In the genomic region with DNA sequence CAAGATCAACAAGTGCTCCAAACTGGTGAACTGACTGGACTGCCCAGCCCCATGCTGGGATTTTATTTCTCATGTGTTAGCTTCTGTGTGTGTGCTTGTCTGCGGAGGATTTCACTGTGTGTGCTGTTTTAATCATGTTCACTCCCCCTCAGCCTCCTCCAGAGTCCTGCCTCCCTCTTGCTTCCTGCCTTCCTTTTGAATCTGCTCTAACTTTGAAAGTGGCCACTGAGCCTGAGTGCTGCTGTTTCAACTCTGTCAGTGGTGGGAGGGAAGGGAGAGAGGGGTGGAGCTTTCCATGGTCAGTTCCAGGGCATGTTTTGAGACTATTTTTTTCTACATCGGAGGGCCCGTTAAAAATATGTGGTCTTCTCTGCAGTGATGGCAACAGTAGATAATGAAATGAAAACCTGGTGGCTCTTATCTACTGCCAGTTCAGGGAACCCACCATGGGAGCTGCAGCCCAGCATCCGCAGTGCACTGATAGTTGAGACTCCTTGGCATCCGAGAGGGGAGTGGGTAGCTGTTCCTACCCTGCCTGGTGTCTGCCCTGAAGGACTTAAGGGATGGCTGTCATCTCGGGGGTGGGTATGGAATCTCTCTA, we compare ENCODE assay signal across 27 mouse cellular contexts.
DNase-seq lines count a peak whose midpoint lies in the region; ATAC-seq and TF ChIP-seq lines count a peak whose summit lies in the region.
"Had no signal": no experiment of that assay in that cellular context is flagged by ENCODE, and none has a peak within 500 bp of the region (broad histone marks: within the 10 kb centered on the region; RNA-seq: fewer than 3 reads in every experiment).

No protein-coding gene starts in this region.

- no peaks in the 10 kb centered on the region for H3K9me3 ChIP-seq in kidney, embryonic 16.5 days (ENCODE audit: low read length)
- H3K9me3 ChIP-seq in liver, embryonic 14.5 days (ENCODE audit: control insufficient read depth, low read length) = no peaks in the 10 kb centered on the region
- no peaks in the 10 kb centered on the region for H3K9me3 ChIP-seq in forebrain, embryonic 10.5 days
- H3K9me3 ChIP-seq in forebrain, postnatal 0 days (ENCODE audit: low read length) = no peaks in the 10 kb centered on the region
- H3K9me3 ChIP-seq: heart, embryonic 12.5 days; hindbrain, embryonic 10.5 days; midbrain, embryonic 12.5 days; stomach, embryonic 15.5 days had no signal

- no peak for TF ChIP-seq CTCF in kidney, adult 2 months (conservative IDR thresholded peaks at IDR 0.05; ENCODE audit: insufficient read depth, insufficient read length, low read depth, low read length)
- no peak for TF ChIP-seq CTCF in liver, embryonic 14.5 days (IDR thresholded peaks at IDR 0.05; ENCODE audit: low read depth)
- no peak for TF ChIP-seq CTCF in heart, adult 2 months (IDR thresholded peaks at IDR 0.05)
- no peak for TF ChIP-seq CTCF in forebrain, postnatal 0 days (IDR thresholded peaks at IDR 0.05; ENCODE audit: low read depth)

- no peak for TF ChIP-seq EP300 in liver, embryonic 14.5 days (IDR thresholded peaks at IDR 0.05; ENCODE audit: low read depth)
- TF ChIP-seq EP300 in heart, adult 2 months (IDR thresholded peaks at IDR 0.05; ENCODE audit: insufficient read depth, low read depth, low read length) = no peak

- ATAC-seq in kidney, embryonic 16.5 days (ENCODE audit: low FRiP score, low TSS enrichment) = peak; percentile 55
- ATAC-seq in liver, embryonic 14.5 days (ENCODE audit: insufficient read depth) = no peak
- ATAC-seq in forebrain, postnatal 0 days = no peak
- ATAC-seq: forebrain, embryonic 14.5 days; hindbrain, postnatal 0 days had no signal

- no peak for DNase-seq in kidney, adult 2 months
- DNase-seq in 416B (ENCODE audit: low read depth) (peak; percentile 89), MEL-GATA-1-ER (ENCODE audit: extremely low read depth, low read depth) (peak; percentile 54)
- DNase-seq in liver, embryonic 14.5 days (ENCODE audit: low read depth in 3 of 3, low spot score in 3 of 3) = peak in 2 of 3 experiments; percentile 53 to 68
- DNase-seq in heart, adult 2 months = no peak
- DNase-seq in forebrain, embryonic 10.5 days (ENCODE audit: extremely low spot score, low spot score) = no peak
- no peak for DNase-seq in forebrain, postnatal 0 days
- DNase-seq: adrenal gland, postnatal 36 days; cerebellum, adult 11 months; cerebellum, adult 9-11 months; gastrocnemius, postnatal 14 days; heart, adult 11 months; heart, postnatal 10 days; kidney, adult 11 months; kidney, postnatal 36 days; layer of hippocampus, postnatal 36 days; lung, adult 2 months; lung, postnatal 4 days; thymus, postnatal 36 days had no signal

- no peak overlapping the region for H3K9ac ChIP-seq in kidney, embryonic 16.5 days (replicated peaks; ENCODE audit: low read length)
- no peak overlapping the region; the same call in 1 of the 2 replicates for H3K9ac ChIP-seq in liver, embryonic 14.5 days (replicated peaks)
- no peak overlapping the region for H3K9ac ChIP-seq in heart, adult 2 months (ENCODE audit: low read depth, low read length)
- H3K9ac ChIP-seq in forebrain, postnatal 0 days = no peak overlapping the region
- H3K9ac ChIP-seq: heart, embryonic 12.5 days; midbrain, embryonic 12.5 days; stomach, embryonic 15.5 days had no signal

- 0 out of 2 replicates have a peak overlapping the region, but pooled peaks have one; percentile 15 for H3K27ac ChIP-seq in kidney, embryonic 16.5 days (ENCODE audit: low read length)
- no peak overlapping the region for H3K27ac ChIP-seq in kidney, adult 2 months (ENCODE audit: insufficient read depth, low read depth, low read length)
- H3K27ac ChIP-seq in liver, embryonic 14.5 days = peak overlapping the region; percentile 55
- no peak overlapping the region for H3K27ac ChIP-seq in heart, adult 2 months
- H3K27ac ChIP-seq in forebrain, embryonic 10.5 days = no peak overlapping the region
- H3K27ac ChIP-seq in forebrain, postnatal 0 days (ENCODE audit: low read depth, low read length) = no peak overlapping the region
- H3K27ac ChIP-seq: hindbrain, embryonic 10.5 days; hindbrain, postnatal 0 days; midbrain, embryonic 12.5 days; stomach, embryonic 15.5 days had no signal

- intact Hi-C loops in heart, adult 2 months (cut with DNase I) = loop anchor here (10.0 kb wide), 1 partner anchor 290 kb away; a partner anchor contains a TSS

- H3K4me2 ChIP-seq in kidney, embryonic 16.5 days (replicated peaks; ENCODE audit: low read depth, low read length) = no peak overlapping the region
- peak overlapping the region; percentile 20; the same call in 1 of the 2 replicates for H3K4me2 ChIP-seq in liver, embryonic 14.5 days (ENCODE audit: low read depth)
- no peak overlapping the region for H3K4me2 ChIP-seq in forebrain, postnatal 0 days (ENCODE audit: low read depth)
- H3K4me2 ChIP-seq: heart, embryonic 12.5 days; midbrain, embryonic 12.5 days; stomach, embryonic 15.5 days had no signal

- no peaks in the 10 kb centered on the region for H3K27me3 ChIP-seq in kidney, embryonic 16.5 days (ENCODE audit: insufficient read depth, low read length)
- no peaks in the 10 kb centered on the region for H3K27me3 ChIP-seq in kidney, adult 2 months (replicated peaks; ENCODE audit: control insufficient read depth, insufficient read depth, low read length)
- no peaks in the 10 kb centered on the region for H3K27me3 ChIP-seq in liver, embryonic 14.5 days (ENCODE audit: control insufficient read depth, insufficient read depth, low read length)
- H3K27me3 ChIP-seq in heart, adult 2 months (ENCODE audit: control insufficient read depth, insufficient read depth, low read length) = no peaks in the 10 kb centered on the region
- no peaks in the 10 kb centered on the region for H3K27me3 ChIP-seq in forebrain, embryonic 10.5 days (ENCODE audit: poor library complexity, severe bottlenecking)
- H3K27me3 ChIP-seq in forebrain, postnatal 0 days (ENCODE audit: insufficient read depth, low read length) = no peaks in the 10 kb centered on the region
- H3K27me3 ChIP-seq: CH12.LX; heart, embryonic 12.5 days; midbrain, embryonic 12.5 days; stomach, embryonic 15.5 days had no signal

- TF ChIP-seq POLR2A in kidney, adult 2 months (IDR thresholded peaks at IDR 0.05; ENCODE audit: low read depth, low read length) = no peak
- no peak for TF ChIP-seq POLR2A in heart, adult 2 months (IDR thresholded peaks at IDR 0.05; ENCODE audit: insufficient read depth, low read depth, low read length)

- H3K36me3 ChIP-seq in kidney, embryonic 16.5 days (ENCODE audit: insufficient read depth, low read length) = no peaks in the 10 kb centered on the region
- no peaks in the 10 kb centered on the region for H3K36me3 ChIP-seq in kidney, adult 2 months (ENCODE audit: control insufficient read depth, insufficient read depth, low read length)
- H3K36me3 ChIP-seq in liver, embryonic 14.5 days (replicated peaks; ENCODE audit: control insufficient read depth, insufficient read depth, low read depth) = no peaks in the 10 kb centered on the region
- H3K36me3 ChIP-seq in heart, adult 2 months (ENCODE audit: control insufficient read depth, insufficient read depth, low read length) = no peaks in the 10 kb centered on the region
- no peaks in the 10 kb centered on the region for H3K36me3 ChIP-seq in forebrain, embryonic 10.5 days (replicated peaks)
- H3K36me3 ChIP-seq in forebrain, postnatal 0 days (ENCODE audit: insufficient read depth) = no peaks in the 10 kb centered on the region; the same call in 1 of the 2 replicates
- H3K36me3 ChIP-seq: heart, embryonic 12.5 days; hindbrain, embryonic 10.5 days; midbrain, embryonic 12.5 days; stomach, embryonic 15.5 days had no signal

- 28% methylated on average over 6 of the region's 6 CpGs for WGBS in kidney, embryonic 16.5 days
- 59% methylated on average over 6 of the region's 6 CpGs for WGBS in kidney, adult 2 months
- WGBS in liver, embryonic 14.5 days (ENCODE audit: insufficient replicate concordance) = 10% methylated on average over 6 of the region's 6 CpGs
- WGBS in heart, adult 2 months = 45% methylated on average over 6 of the region's 6 CpGs
- 79% methylated on average over 6 of the region's 6 CpGs for WGBS in forebrain, embryonic 10.5 days
- 76% methylated on average over 6 of the region's 6 CpGs for WGBS in forebrain, postnatal 0 days

- no peak overlapping the region for H3K4me3 ChIP-seq in kidney, embryonic 16.5 days (ENCODE audit: low read length)
- H3K4me3 ChIP-seq in kidney, adult 2 months (ENCODE audit: insufficient read depth, low read depth, low read length) = no peak overlapping the region
- H3K4me3 ChIP-seq in liver, embryonic 14.5 days (ENCODE audit: insufficient read depth in 1 of 2, low read depth in 2 of 2, low read length in 2 of 2) = no peak overlapping the region
- H3K4me3 ChIP-seq in heart, adult 2 months = no peak overlapping the region
- H3K4me3 ChIP-seq in forebrain, embryonic 10.5 days = no peak overlapping the region
- H3K4me3 ChIP-seq in forebrain, postnatal 0 days (ENCODE audit: low read depth, low read length) = no peak overlapping the region
- H3K4me3 ChIP-seq: heart, embryonic 12.5 days; hindbrain, embryonic 10.5 days; midbrain, embryonic 12.5 days; stomach, embryonic 15.5 days had no signal

- H3K79me2 ChIP-seq in heart, adult 2 months (replicated peaks; ENCODE audit: control insufficient read depth, insufficient read depth, low read length) = no peaks in the 10 kb centered on the region

- H3K4me1 ChIP-seq in kidney, embryonic 16.5 days (ENCODE audit: insufficient read depth, low read length) = peaks cover 9% of the 10 kb centered on the region
- H3K4me1 ChIP-seq in kidney, adult 2 months (ENCODE audit: control insufficient read depth, insufficient read depth, low read length) = no peaks in the 10 kb centered on the region
- peaks cover 38 to 43% of the 10 kb centered on the region in 2 experiments for H3K4me1 ChIP-seq in liver, embryonic 14.5 days (replicated peaks; ENCODE audit: control insufficient read depth in 2 of 2, insufficient read depth in 2 of 2, low read length in 1 of 2)
- no peaks in the 10 kb centered on the region for H3K4me1 ChIP-seq in heart, adult 2 months (ENCODE audit: control insufficient read depth, insufficient read depth, low read length)
- H3K4me1 ChIP-seq in forebrain, embryonic 10.5 days = peaks cover 11% of the 10 kb centered on the region; the same call in 1 of the 2 replicates
- no peaks in the 10 kb centered on the region for H3K4me1 ChIP-seq in forebrain, postnatal 0 days (ENCODE audit: insufficient read depth)
- H3K4me1 ChIP-seq: hindbrain, embryonic 10.5 days; midbrain, embryonic 12.5 days had no signal

Comparison
In these comparisons a context has a peak if more than half of its experiments do, and no peak if none do; other contexts are left out.
1. H3K27ac ChIP-seq: peak in kidney, embryonic 16.5 days (single experiment) and liver, embryonic 14.5 days (single experiment); none in kidney, adult 2 months (single experiment), heart, adult 2 months (single experiment), forebrain, embryonic 10.5 days (single experiment) and forebrain, postnatal 0 days (single experiment).
2. DNase-seq: peak in 416B (single experiment), MEL-GATA-1-ER (single experiment) and liver, embryonic 14.5 days (2 of 3); none in kidney, adult 2 months (single experiment), heart, adult 2 months (0 of 2), forebrain, embryonic 10.5 days (single experiment) and forebrain, postnatal 0 days (single experiment).